Mouse (Mus musculus) cerebellum, postnatal 36 days (tissue): Measurements from ENCODE around the gene Magee1.
"Not testable (repeated sequence)": the region's sequence is repeated elsewhere in the genome, so short reads cannot be mapped to it uniquely, and the experiment has no call there.

ENCODE experiments used
- DNase-seq, 2 experiments: peaks; one replicate each; pipeline ENCODE4 v3.0.0; 2021 to 2022; ENCODE audit warnings: mixed read lengths in 2 of 2

Gene Magee1

DNA sequence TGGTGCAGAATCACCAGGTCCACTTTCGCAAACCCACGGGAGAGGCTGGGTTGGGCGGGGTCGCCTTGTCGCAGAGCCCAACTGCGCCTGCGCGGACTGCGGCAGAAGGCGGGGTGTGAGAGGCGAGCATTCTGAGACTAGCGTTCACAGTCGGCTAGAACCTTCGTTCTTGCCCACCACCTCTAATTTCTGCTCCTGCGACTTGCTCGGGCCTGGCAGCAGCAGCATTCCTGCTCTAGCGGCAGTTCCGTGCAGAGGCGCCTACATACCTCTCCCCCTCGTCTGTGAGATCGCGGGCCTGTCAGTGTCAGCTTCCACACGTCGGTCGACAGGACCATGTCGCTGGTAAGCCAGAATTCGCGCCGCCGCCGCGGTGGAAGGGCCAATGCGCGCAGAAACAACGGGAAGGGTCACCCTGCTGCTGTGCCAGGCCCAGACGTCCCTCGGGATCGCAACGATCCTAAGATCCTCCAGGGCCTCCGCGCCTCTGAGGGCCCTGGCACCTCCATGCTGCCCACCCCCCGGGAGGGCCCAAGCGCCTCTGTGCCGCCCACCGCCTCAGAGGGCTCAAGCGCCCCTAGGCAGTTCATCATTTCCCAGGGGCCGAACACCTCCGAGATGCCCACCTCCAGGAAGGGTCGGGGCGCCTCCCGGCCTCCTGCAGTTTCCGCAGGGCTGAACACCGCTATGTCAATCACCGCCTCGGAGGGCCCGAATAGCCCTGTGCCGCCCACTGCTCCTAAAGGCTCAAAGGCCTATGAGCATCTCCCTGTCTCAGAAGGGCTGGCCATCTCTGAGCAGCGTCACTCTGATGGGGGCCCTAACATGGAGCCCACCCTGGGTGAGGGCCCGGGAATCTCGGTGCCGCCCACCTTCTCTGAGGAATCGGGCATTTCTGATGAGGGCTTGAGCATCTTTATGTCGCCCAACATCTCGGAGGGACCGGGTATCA lies at the start of gene Magee1:
Gene Magee1 (plus strand): TSS at position 104 of the 952 bp plus-strand sequence.
- peak; percentile 89 to 90 for DNase-seq

DNA sequence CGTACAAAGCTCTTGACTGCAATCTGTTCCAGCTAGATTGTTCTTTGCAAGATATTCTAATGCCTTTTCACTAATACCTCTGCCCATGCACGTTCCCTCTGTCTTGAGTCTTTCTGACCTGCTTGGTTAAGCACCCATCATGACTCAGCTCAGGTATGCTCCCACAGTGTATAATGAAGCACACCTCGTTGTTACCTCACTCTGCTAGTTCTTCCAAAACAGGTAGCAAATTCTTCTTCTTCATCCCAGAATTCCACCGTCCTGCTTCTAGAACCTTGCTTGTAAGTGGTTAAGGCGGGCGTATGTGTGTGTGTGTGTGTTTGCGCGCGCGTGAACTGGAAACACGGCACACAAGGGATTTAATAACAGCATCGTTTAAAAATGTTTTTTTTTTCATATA lies 41.0 kb upstream of the Magee1 start:
- no peak for DNase-seq

DNA sequence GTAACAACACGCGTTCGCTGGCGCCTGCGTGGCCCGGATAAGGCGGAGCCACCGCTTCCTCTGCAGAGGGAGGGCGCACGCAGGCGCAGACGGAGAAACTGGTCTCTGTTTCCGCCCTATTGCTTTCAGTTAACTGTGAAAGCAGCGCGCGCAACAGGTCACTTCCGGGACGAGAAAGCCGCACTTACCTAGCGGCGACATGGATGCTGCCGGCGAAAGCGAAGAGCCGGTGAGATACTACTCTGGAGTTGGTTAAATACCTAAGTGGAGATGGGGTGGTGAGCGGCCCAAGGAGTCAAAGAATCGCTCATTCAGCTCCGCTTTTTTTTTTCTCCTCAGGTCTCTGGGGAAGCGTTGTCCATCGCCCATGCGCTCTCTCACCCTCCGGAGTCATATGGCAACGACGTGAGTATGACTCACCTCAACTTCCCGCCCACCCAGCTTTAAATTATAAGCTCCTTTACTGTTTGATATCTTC lies 40.5 kb upstream of the Magee1 start, which contains the start of gene Pbdc1:
Gene Pbdc1 (plus strand): TSS at position 142 of the 478 bp plus-strand sequence.
- DNase-seq: peak; percentile 87 to 92

DNA sequence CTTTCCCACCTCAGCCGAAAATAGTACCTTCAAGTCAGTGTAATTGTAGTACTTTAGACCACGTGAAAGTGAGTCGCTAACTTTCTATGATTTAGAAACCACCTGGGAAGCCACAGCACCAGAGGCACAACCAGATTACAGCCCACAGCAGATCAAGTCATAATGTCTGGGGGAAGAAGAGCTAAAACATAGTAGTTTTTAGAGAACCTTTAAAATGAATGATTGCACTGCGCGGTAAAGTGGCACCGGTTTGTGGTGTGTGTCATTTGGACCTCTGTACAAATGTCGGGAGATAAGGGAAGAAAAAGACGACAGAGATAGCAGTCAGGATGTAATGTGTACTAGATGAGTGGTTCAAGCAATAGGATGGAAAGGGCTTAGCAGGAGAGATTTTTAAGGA lies 40.1 kb upstream of the Magee1 start:
- no peak for DNase-seq

DNA sequence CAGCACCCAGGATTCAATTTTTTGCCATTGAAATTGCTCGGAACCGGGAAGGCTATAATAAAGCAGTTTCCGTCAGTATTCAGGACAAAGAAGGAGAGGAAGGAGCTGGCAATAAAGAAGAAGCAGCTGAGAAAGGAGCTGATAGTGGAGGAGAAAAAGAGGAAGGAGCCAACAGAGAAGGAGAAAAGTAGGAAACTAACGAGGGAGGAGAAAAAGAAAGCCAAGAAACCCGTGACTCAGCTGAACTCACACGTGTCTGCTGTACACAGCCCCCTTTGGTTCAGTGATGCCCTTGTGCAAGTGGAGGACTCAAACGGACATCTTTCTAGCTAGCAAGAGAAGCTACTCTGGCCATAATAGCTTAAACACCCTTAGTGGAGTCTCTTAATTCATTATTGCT lies 37.2 kb upstream of the Magee1 start:
- DNase-seq: not testable (repeated sequence)

DNA sequence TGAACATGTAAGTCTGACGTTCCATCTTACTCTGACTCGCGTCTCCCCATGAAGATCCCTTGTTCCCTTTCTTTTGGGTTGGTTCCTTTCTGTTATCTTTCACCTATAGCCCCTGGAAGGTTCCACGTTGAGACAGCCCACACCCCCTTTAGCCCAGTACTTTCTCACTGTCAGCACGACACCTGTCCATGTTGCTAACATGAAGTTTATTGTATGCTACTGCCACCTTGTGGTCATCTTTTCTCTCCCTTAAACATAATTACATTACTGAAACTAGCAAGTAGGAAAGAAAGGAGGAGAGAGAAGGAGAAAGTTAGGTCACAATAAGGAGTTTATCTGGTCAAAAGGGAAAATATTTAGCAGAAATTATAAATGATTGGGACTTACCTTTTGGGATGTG lies 16.0 kb upstream of the Magee1 start:
- DNase-seq: no peak

DNA sequence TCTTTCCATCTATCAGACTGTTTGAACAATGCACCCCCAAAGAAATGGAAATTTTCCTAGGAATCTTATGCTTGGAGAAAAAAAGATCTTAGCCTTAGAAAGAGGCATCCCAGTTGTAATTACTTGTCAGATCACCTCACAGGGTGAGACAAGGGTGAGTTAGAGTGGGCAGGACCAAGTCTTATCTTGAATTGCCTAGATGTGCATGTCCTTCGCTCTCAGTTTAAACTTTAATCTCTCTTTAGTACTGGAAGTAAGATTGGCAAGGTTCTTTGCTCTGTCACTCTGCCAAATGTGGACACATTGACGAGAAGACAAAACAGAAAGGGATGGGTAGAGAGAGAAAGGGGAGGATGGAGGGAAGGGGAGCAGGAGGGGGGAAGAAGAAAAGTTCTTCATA lies 5.2 kb upstream of the Magee1 start:
- no peak for DNase-seq

DNA sequence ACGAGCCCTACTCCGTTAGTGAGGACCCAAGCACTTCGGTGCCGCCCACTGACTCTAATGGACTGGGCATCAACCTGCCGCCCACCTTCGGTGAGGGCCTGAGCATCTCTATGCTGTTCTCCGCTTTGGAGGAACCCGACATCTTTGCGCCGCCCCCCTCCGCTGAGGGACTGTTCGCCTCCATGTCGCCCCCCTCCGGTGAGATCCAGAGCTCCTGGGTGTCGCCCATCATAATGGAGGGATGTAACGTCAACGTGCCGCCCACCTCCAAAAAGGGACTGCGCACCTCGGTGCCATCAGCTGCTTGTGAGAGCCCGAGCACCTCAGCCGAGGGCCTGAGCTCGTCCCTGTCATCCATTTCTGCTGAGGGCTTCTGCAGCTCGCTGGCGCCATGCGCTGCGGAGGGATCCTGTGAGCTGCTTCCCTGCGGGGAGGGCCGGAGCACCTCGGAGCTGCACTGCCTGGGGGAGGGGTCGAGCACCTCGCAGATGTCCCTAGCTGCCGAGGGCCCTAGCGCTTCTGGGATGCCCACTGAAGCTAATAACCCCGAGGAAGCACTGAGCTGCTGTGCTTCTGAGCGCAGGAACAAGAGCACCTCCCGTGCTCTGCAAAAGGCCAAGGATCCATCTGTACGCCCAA lies 1.2 kb downstream of the Magee1 start:
- DNase-seq: peak; percentile 82 to 85

DNA sequence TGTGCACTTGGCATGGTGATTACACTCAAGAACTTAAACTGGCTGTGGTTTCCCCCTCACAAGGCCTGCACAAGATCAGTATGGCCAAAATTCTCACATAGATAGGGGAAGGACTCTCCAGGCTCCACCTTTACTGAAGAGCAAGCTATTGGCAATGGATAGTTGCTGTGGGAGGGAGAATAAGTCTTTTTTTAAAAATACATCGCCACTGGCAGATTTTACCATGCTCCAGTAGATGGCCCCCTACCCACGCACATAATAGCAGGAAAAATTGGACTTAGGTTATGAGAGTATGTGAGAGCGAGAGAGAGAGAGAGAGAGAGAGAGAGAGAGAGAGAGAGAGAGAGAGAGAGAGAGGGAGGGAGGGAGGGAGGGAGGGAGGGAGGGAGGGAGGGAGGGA lies 4.7 kb downstream of the Magee1 start:
- DNase-seq: no peak

DNA sequence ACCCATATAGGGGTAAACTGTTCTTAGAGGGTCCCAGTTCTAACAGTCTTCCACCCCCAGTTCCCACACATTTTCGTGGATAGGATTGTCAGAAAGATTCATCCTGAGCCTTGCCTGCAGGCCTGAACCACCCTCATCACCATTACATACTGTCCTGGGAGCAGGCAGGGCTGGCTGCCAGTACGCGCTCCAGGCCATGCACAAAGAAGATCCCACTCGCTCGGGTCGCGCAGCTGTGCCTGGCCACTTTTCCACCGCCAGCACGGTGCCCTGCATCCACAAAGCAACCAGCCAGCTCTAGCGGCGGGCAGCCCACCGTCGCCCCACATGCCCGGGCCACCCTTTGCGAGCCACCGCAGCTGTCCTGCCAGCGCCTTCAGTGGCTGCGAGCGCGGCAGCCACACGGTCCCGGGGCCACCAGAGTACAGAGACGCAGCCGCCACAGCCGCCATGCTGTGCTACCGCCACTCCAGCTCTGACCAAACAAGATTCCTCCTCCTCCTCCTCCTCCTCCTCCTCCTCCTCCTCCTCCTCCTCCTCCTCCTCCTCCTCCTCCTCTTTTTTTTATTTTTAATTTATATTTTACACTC lies 31.8 kb downstream of the Magee1 start:
- DNase-seq: peak in 1 of 2 experiments; percentile 1

DNA sequence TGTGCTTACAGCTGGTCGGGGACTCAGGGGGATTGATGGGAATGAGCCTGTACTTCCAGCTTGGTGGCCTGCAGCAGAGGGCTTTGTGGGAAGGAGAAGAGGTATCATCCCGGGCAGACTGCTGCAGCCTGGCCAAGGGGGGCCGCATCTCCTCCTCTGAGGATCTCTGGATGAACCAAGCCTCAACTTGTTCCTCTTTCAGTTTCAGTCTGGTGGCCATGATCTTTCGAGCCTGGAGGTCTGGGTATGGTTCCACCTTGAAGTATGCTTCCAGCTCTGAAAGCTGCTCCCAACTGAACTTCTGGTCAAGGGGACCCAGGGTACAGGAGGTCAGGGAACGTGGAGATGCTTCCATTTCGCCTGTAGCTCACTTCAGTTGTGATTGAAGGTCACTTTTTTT lies 44.8 kb downstream of the Magee1 start:
- DNase-seq: not testable (repeated sequence)

DNA sequence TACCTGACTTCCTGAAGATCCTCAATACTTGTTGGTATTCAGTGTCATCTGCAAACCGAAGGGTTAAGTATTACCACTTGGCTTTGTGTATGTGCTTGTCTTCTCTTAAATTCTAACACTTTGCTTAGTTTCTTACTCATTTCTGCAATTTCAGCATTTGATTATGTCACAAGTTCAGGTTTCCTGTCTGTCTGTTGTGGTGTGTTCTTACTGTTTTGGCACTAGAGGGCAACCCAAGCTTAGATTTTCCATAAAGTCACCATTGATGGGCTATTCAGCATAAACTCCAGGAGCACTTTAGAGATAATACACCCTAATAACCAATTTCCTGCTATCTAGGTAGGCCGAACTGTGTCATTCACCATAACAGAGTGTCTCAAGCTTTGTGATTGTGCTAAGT lies 47.0 kb downstream of the Magee1 start:
- DNase-seq: no peak
